In the genomic region with DNA sequence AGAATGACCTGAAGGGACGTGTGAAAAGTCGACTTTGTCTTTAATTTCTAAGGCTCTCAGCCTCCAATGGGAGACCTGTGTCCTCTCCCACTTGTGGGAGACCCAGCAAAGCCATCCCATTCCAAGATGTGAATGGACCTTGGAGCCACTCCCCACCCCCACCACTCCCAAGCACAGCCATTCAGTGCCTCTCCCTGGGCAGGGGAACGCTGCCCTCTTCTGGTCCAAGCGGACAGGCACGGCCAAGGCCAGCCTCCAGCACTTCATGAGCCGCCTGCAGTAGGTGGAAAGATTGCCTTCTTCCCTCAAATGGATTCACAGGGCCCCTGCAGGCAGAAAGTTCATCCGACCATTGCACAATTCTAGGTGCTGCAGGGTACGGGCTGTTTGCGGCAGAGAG, we compare ENCODE assay signal across 9 mouse cellular contexts.
DNase-seq lines count a peak whose midpoint lies in the region; ATAC-seq and TF ChIP-seq lines count a peak whose summit lies in the region.
"Had no signal": no experiment of that assay in that cellular context is flagged by ENCODE, and none has a peak within 500 bp of the region (broad histone marks: within the 10 kb centered on the region; RNA-seq: fewer than 3 reads in every experiment).

No protein-coding gene starts in this region.

- H3K9ac ChIP-seq in forebrain, embryonic 14.5 days (ENCODE audit: low read length), result no peak overlapping the region
- no peak overlapping the region for H3K9ac ChIP-seq in liver, embryonic 14.5 days (replicated peaks)
- H3K9ac ChIP-seq: limb, embryonic 12.5 days had no signal

- H3K4me2 ChIP-seq in forebrain, embryonic 14.5 days (ENCODE audit: low read length), result no peak overlapping the region
- H3K4me2 ChIP-seq in liver, embryonic 14.5 days (ENCODE audit: low read depth), result no peak overlapping the region
- H3K4me2 ChIP-seq: limb, embryonic 12.5 days had no signal

- H3K27me3 ChIP-seq in forebrain, embryonic 14.5 days (replicated peaks; ENCODE audit: control insufficient read depth, insufficient read depth, low read length), result 0 out of 2 replicates have a peak, but pooled peaks cover 2% of the 10 kb centered on the region
- H3K27me3 ChIP-seq in liver, embryonic 14.5 days (ENCODE audit: control insufficient read depth, insufficient read depth, low read length), result no peaks in the 10 kb centered on the region; the same call in 1 of the 2 replicates

- 7% methylated on average over 9 of the region's 9 CpGs for WGBS in forebrain, embryonic 14.5 days
- WGBS in liver, embryonic 14.5 days (ENCODE audit: insufficient replicate concordance), result 9% methylated on average over 9 of the region's 9 CpGs

- peak; percentile 69 for TF ChIP-seq CTCF in liver, embryonic 14.5 days (IDR thresholded peaks at IDR 0.05; ENCODE audit: low read depth)

- no peaks in the 10 kb centered on the region for H3K9me3 ChIP-seq in forebrain, embryonic 14.5 days (replicated peaks; ENCODE audit: control insufficient read depth, low read length)
- no peaks in the 10 kb centered on the region for H3K9me3 ChIP-seq in liver, embryonic 14.5 days (ENCODE audit: control insufficient read depth, low read length)
- H3K9me3 ChIP-seq: limb, embryonic 12.5 days had no signal

- peak; percentile 37 for DNase-seq in layer of hippocampus, adult 11-12 months (ENCODE audit: low spot score)
- no peak for DNase-seq in layer of hippocampus, adult 9-10 months (ENCODE audit: low spot score)
- peak; percentile 63 for DNase-seq in adrenal gland, adult 2 months
- DNase-seq in forebrain, embryonic 14.5 days (ENCODE audit: low spot score), result peak; percentile 80
- peak; percentile 6 for DNase-seq in kidney, adult 11 months
- DNase-seq in liver, embryonic 14.5 days (ENCODE audit: low read depth in 3 of 3, low spot score in 3 of 3), result no peak
- DNase-seq in right cerebral cortex, postnatal 25 days, result peak; percentile 31
- DNase-seq in spleen, adult 18-20 months, result no peak

- no peak overlapping the region for H3K4me3 ChIP-seq in forebrain, embryonic 14.5 days (ENCODE audit: low read depth, low read length)
- no peak overlapping the region for H3K4me3 ChIP-seq in liver, embryonic 14.5 days (ENCODE audit: insufficient read depth in 1 of 2, low read depth in 2 of 2, low read length in 2 of 2)
- H3K4me3 ChIP-seq: limb, embryonic 12.5 days had no signal

- H3K27ac ChIP-seq in forebrain, embryonic 14.5 days (ENCODE audit: low read depth, low read length), result no peak overlapping the region
- no peak overlapping the region for H3K27ac ChIP-seq in liver, embryonic 14.5 days
- H3K27ac ChIP-seq: limb, embryonic 12.5 days had no signal

- no peak for TF ChIP-seq EP300 in liver, embryonic 14.5 days (IDR thresholded peaks at IDR 0.05; ENCODE audit: low read depth)

- peaks cover 20% of the 10 kb centered on the region for H3K4me1 ChIP-seq in forebrain, embryonic 14.5 days (ENCODE audit: control insufficient read depth, insufficient read depth, low read length)
- H3K4me1 ChIP-seq in liver, embryonic 14.5 days (replicated peaks; ENCODE audit: control insufficient read depth in 2 of 2, insufficient read depth in 2 of 2, low read length in 1 of 2), result no peaks in the 10 kb centered on the region

- peak; percentile 71 for ATAC-seq in forebrain, embryonic 14.5 days
- no peak for ATAC-seq in liver, embryonic 14.5 days (ENCODE audit: insufficient read depth)

- no peaks in the 10 kb centered on the region for H3K36me3 ChIP-seq in forebrain, embryonic 14.5 days (ENCODE audit: control insufficient read depth, insufficient read depth, low read length)
- no peaks in the 10 kb centered on the region for H3K36me3 ChIP-seq in liver, embryonic 14.5 days (replicated peaks; ENCODE audit: control insufficient read depth, insufficient read depth, low read depth)
- H3K36me3 ChIP-seq: limb, embryonic 12.5 days had no signal

Comparison
In these comparisons a context has a peak if more than half of its experiments do, and no peak if none do; other contexts are left out.
1. DNase-seq: peak in layer of hippocampus, adult 11-12 months (single experiment), adrenal gland, adult 2 months (single experiment), forebrain, embryonic 14.5 days (single experiment), kidney, adult 11 months (single experiment) and right cerebral cortex, postnatal 25 days (single experiment); none in layer of hippocampus, adult 9-10 months (single experiment), liver, embryonic 14.5 days (0 of 3) and spleen, adult 18-20 months (0 of 2).